Mouse (Mus musculus): ENCODE results near the gene Pdlim4.

DNA sequence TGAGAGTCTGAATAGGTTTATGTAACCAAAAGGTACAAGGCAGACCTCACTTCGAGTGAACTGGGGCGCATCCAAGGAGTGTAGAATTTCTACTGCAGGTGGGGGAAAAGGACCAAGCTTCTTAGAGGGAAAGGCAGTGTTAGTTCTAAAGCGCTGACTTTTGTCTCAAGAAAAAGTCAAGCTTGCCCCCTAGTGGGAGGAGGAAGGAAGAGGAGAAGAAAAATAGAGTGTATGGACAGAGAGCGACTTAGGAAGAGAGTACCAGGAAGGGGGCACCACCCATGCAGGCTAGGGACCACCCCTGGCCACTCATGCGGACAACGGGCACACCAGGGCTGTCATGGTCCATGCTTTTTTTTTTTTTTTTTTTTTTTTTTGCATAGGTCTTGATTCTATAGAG lies 14.6 kb downstream of the Pdlim4 start:
- TF ChIP-seq POLR2A (IDR thresholded peaks at IDR 0.05; ENCODE audit: borderline replicate concordance, extremely low read depth, insufficient read depth, insufficient read length, poor library complexity, severe bottlenecking) (no peak), CTCF (IDR thresholded peaks at IDR 0.05; ENCODE audit: borderline replicate concordance, extremely low read depth, insufficient read depth, insufficient read length) (peak; percentile 55; the same call in 1 of the 2 replicates)

Measured in brain, embryonic 14.5 days (tissue).